Mouse (Mus musculus) ES-E14 (cell line): ENCODE data around the gene S100a11.
"Not testable (repeated sequence)": the region's sequence is repeated elsewhere in the genome, so short reads cannot be mapped to it uniquely, and the experiment has no call there.

Experiments
- CHD2 ChIP-seq: IDR thresholded peaks from 2 replicates; pipeline ENCODE4 v1.6.1; 2014; ENCODE audit warnings: mild to moderate bottlenecking, low read depth, low read length, inconsistent platforms
- HCFC1 ChIP-seq: IDR thresholded peaks from 2 replicates; pipeline ENCODE4 v1.6.1; 2012; ENCODE audit warnings: low read length, inconsistent platforms, borderline replicate concordance; ENCODE audit not compliant: insufficient read depth
- MAFK ChIP-seq: IDR thresholded peaks from 2 replicates; pipeline ENCODE4 v1.6.1; 2014; ENCODE audit warnings: mild to moderate bottlenecking, low read depth, low read length, inconsistent platforms; ENCODE audit not compliant: insufficient read depth
- ZC3H11A ChIP-seq: IDR thresholded peaks from 2 replicates; pipeline ENCODE4 v1.6.1; 2012; ENCODE audit warnings: low read depth, mild to moderate bottlenecking, inconsistent platforms, low read length, borderline replicate concordance
- ZNF384 ChIP-seq: IDR thresholded peaks from 2 replicates; pipeline ENCODE4 v1.6.1; 2012; ENCODE audit warnings: low read depth, low read length, inconsistent platforms

GRCm38 (mm10) chr3:93494774-93495173, 25.5 kb upstream of the S100a11 start:
- not testable (repeated sequence) for TF ChIP-seq HCFC1, MAFK, CHD2, ZNF384, ZC3H11A
